ENCODE assay signal across 21 mouse cellular contexts in the genomic region with DNA sequence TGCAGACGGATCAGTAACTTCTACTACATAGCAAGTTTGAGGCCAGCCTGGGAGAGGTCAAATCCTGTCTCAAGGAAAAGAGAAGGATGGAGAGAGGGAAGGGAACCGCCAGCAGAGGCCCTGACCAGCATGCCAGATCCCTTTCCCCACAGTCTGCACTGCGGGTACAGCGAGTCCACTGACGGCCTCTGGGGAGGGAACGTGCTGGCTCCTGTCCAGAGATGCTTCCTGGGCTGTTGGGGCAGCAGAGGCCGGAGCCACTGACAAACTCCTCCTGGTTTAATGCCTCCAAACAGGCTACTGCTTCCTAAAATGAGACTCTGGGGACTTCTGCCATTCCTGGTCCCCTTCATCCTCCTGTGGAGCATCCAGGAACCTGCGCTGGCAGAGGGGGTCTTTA. TPM values are rescaled to one million over a fixed set of nuclear protein-coding genes. Genes with fewer than 3 reads are reported as not detected.
DNase-seq lines count a peak whose midpoint lies in the region; ATAC-seq and TF ChIP-seq lines count a peak whose summit lies in the region.
"Not testable (repeated sequence)": the region's sequence is repeated elsewhere in the genome, so short reads cannot be mapped to it uniquely, and the experiment has no call there.
"Had no signal": no experiment of that assay in that cellular context is flagged by ENCODE, and none has a peak within 500 bp of the region (broad histone marks: within the 10 kb centered on the region; RNA-seq: fewer than 3 reads in every experiment).

Gene Wfdc6b, plus strand, starts transcription at position 52 of the 400 bp plus-strand sequence.
Gene Wfdc8, minus strand, starts transcription at position 156 of the 400 bp plus-strand sequence.

- H3K27me3 ChIP-seq in lung, embryonic 14.5 days (ENCODE audit: insufficient read depth, low read length) = not testable (repeated sequence)

- not testable (repeated sequence) for H3K4me2 ChIP-seq in lung, embryonic 14.5 days

- not testable (repeated sequence) for H3K9ac ChIP-seq in lung, embryonic 14.5 days

- peak; percentile 51 to 67 for DNase-seq in adrenal gland, adult (ENCODE audit: inconsistent age in 2 of 2, low spot score in 1 of 2)
- peak; percentile 51 for DNase-seq in gastrocnemius, adult 18-20 months (ENCODE audit: low spot score)
- DNase-seq in heart, adult 18-20 months = peak; percentile 54 to 58
- peak; percentile 49 to 54 for DNase-seq in heart, postnatal 36 days
- DNase-seq in kidney, postnatal 14 days = peak; percentile 63
- peak; percentile 32 for DNase-seq in lung, embryonic 14.5 days
- DNase-seq in ovary, postnatal 10 days (ENCODE audit: low spot score) = peak; percentile 23
- peak; percentile 68 for DNase-seq in urinary bladder, postnatal 14 days (ENCODE audit: low spot score)

- not testable (repeated sequence) for H3K36me3 ChIP-seq in lung, embryonic 14.5 days (ENCODE audit: insufficient read depth)

- ATAC-seq in lung, embryonic 14.5 days (ENCODE audit: insufficient read depth) = not testable (repeated sequence)

- not testable (repeated sequence) for H3K9me3 ChIP-seq in lung, embryonic 14.5 days (ENCODE audit: low read depth, low read length)

- intact Hi-C loops in heart, postnatal 36 days (cut with DNase I) = not testable (repeated sequence)

- not testable (repeated sequence) for H3K27ac ChIP-seq in lung, embryonic 14.5 days (ENCODE audit: low read depth)

- not testable (repeated sequence) for H3K4me1 ChIP-seq in lung, embryonic 14.5 days (ENCODE audit: insufficient read depth)

- 42% methylated on average over 8 of the region's 8 CpGs for WGBS in lung, embryonic 14.5 days

- not testable (repeated sequence) for TF ChIP-seq CTCF in lung, embryonic 14.5 days (IDR thresholded peaks at IDR 0.05; ENCODE audit: low read depth)

- H3K4me3 ChIP-seq in lung, embryonic 14.5 days (ENCODE audit: low read depth, low read length) = not testable (repeated sequence)

RNA-seq across cellular contexts. Expression of gene Wfdc6b, which starts in this region (rescaled TPM):
- total RNA-seq in gastrocnemius, adult 18-20 months (2021) = not detected
- not detected for total RNA-seq in heart, adult 18-20 months (2021)
- not detected for total RNA-seq in heart, postnatal 36 days (2021)
- polyA plus RNA-seq in lung, embryonic 14.5 days (2014; fragmentation: Nextera tagmentation; extraction: Ambion mirVana) = not detected in 2 replicates
- total RNA-seq: G1E had no signal
- polyA plus RNA-seq: CD4-positive, CD25-positive, alpha-beta regulatory T cell, adult 4 months; embryonic facial prominence, embryonic 10.5 days; forebrain, embryonic 13.5 days; G1E; heart, embryonic 12.5 days; hindbrain, embryonic 11.5 days; kidney, embryonic 16.5 days; limb, embryonic 13.5 days; liver, embryonic 14.5 days; midbrain, embryonic 12.5 days; neural tube, embryonic 14.5 days; stomach, embryonic 14.5 days; thymus, postnatal 0 days had no signal

RNA-seq across cellular contexts. Expression of gene Wfdc8, which starts in this region (rescaled TPM):
- not detected for total RNA-seq in gastrocnemius, adult 18-20 months (2021)
- not detected for total RNA-seq in heart, adult 18-20 months (2021)
- not detected for total RNA-seq in heart, postnatal 36 days (2021)
- not detected in 2 replicates for polyA plus RNA-seq in lung, embryonic 14.5 days (2014; fragmentation: Nextera tagmentation; extraction: Ambion mirVana)
- total RNA-seq: G1E had no signal
- polyA plus RNA-seq: CD4-positive, CD25-positive, alpha-beta regulatory T cell, adult 4 months; embryonic facial prominence, embryonic 10.5 days; forebrain, embryonic 13.5 days; G1E; heart, embryonic 12.5 days; hindbrain, embryonic 11.5 days; kidney, embryonic 16.5 days; limb, embryonic 13.5 days; liver, embryonic 14.5 days; midbrain, embryonic 12.5 days; neural tube, embryonic 14.5 days; stomach, embryonic 14.5 days; thymus, postnatal 0 days had no signal

Comparison
In these comparisons a context has a peak if more than half of its experiments do, and no peak if none do; other contexts are left out.
1. Peak in DNase-seq in gastrocnemius, adult 18-20 months; RNA of the genes that start here not detected or under 1 TPM.
2. Peak in DNase-seq in heart, adult 18-20 months; RNA of the genes that start here not detected or under 1 TPM.
3. Peak in DNase-seq in heart, postnatal 36 days; RNA of the genes that start here not detected or under 1 TPM.
4. Peak in DNase-seq in lung, embryonic 14.5 days; RNA of the genes that start here not detected or under 1 TPM.